Mouse (Mus musculus) forebrain, embryonic 11.5 days (tissue): ENCODE results near the gene Zfhx3. TPM values are rescaled to one million over a fixed set of nuclear protein-coding genes. Genes with fewer than 3 reads are reported as not detected.

Experiments used
- ATAC-seq: fragments of 200-750 bp; cut with Nextera tagmentation; replicated peaks from 2 replicates; pipeline ENCODE4 v1.8.0; 2017; ENCODE audit warnings: moderate TSS enrichment; ENCODE audit not compliant: low FRiP score
- DNase-seq: peaks from one replicate; pipeline ENCODE4 v3.0.0-alpha.2; 2017; ENCODE audit warnings: low spot score
- H3K27ac ChIP-seq: fragments of 300-500 bp; sonication (generic); 2 replicates; pipeline ENCODE4 v1.5.1; 2014; ENCODE audit warnings: low read depth, low read length
- H3K27me3 ChIP-seq: fragments of 300-500 bp; sonication (generic); 2 replicates; pipeline ENCODE4 v1.6.1; 2014; ENCODE audit warnings: mild to moderate bottlenecking, low read length, mixed read lengths; ENCODE audit not compliant: control insufficient read depth, insufficient read depth
- H3K36me3 ChIP-seq: fragments of 300-500 bp; sonication (generic); 2 replicates; pipeline ENCODE4 v1.6.1; 2014; ENCODE audit warnings: mild to moderate bottlenecking, low read length, moderate library complexity, mixed read lengths; ENCODE audit not compliant: control insufficient read depth, insufficient read depth
- H3K4me1 ChIP-seq: fragments of 300-500 bp; sonication (generic); replicated peaks from 2 replicates; pipeline ENCODE4 v1.6.1; 2014; ENCODE audit warnings: low read length, mixed read lengths; ENCODE audit not compliant: control insufficient read depth, insufficient read depth
- H3K4me2 ChIP-seq: fragments of 300-500 bp; sonication (generic); 2 replicates; pipeline ENCODE4 v1.6.1; 2014; ENCODE audit warnings: low read depth, mild to moderate bottlenecking, low read length, moderate library complexity, mixed read lengths; ENCODE audit not compliant: severe bottlenecking
- H3K4me3 ChIP-seq: fragments of 300-500 bp; sonication (generic); 2 replicates; pipeline ENCODE4 v1.5.1; 2014; ENCODE audit warnings: low read depth, low read length
- H3K9ac ChIP-seq: fragments of 300-500 bp; sonication (generic); 2 replicates; pipeline ENCODE4 v1.6.1; 2014; ENCODE audit warnings: low read length
- H3K9me3 ChIP-seq: fragments of 300-500 bp; sonication (generic); 2 replicates; pipeline ENCODE4 v1.6.1; 2016; ENCODE audit warnings: low read length, mixed read lengths; ENCODE audit not compliant: control insufficient read depth
- WGBS: fragments of 180-500 bp; shearing (Covaris S2); extraction: QIAGEN DNeasy Blood & Tissue Kit; methylation state at CpG from one replicate; pipeline ENCODE4 v1.1.7; 2014; 5-methylcytosine and 5-hydroxymethylcytosine counted together
- polyA plus RNA-seq: library from polyadenylated mRNA; unstranded; fragments of >200 nt; fragmentation: Nextera tagmentation; extraction: Ambion mirVana; gene quantifications from 2 replicates; pipeline ENCODE4 v1.2.1, GENCODE M21; 2014

The Zfhx3 gene
- polyA plus RNA-seq, 1 experiment from 2014 or later, result 22.9 TPM

DNA sequence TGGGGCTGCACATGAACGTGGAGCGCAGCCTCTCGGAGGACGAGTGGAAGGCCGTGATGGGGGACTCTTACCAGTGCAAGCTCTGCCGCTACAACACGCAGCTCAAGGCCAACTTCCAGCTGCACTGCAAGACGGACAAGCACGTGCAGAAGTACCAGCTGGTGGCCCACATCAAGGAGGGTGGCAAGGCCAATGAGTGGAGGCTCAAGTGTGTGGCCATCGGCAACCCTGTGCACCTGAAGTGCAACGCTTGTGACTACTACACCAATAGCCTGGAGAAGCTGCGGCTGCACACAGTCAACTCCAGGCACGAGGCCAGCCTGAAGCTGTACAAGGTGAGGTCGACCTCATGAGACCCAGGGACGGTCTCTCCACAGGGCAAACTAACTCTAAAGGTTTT, 857.9 kb downstream of the Zfhx3 start:
- ATAC-seq, result no peak
- no peak overlapping the region for H3K27ac ChIP-seq
- peaks cover 2% of the 10 kb centered on the region; the same call in 1 of the 2 replicates for H3K36me3 ChIP-seq

DNA sequence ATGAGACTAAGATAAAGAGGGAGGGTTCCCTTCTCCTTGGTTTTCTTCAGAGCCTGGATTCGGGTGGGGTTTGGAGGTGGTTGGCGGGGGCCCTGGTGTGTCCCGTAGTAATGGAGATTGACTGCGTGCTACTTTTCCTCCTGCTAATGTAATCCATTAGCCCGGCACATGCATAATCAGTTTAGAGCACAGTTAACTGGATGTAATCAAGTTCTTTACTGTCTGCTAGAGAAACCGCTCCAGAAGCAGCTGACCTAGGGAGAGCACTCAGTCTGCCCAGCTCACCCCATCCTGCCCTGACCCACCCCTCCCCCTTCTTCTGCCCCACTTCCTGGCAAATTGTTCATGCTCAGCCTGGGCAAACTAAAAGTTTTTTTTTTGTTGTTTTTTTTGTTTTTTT, 860.6 kb downstream of the Zfhx3 start:
- Histone ChIP-seq H3K9me3 (no peaks in the 10 kb centered on the region), H3K4me2 (no peak overlapping the region), H3K9ac (no peak overlapping the region), H3K27ac (no peak overlapping the region), H3K36me3 (peaks cover 2% of the 10 kb centered on the region; the same call in 1 of the 2 replicates), H3K4me3 (no peak overlapping the region), H3K27me3 (no peaks in the 10 kb centered on the region), H3K4me1 (no peaks in the 10 kb centered on the region)
- ATAC-seq (no peak), DNase-seq (no peak)
- 86% methylated on average over 6 of the region's 6 CpGs for WGBS

More for the DNA sequence above, 857.9 kb downstream of the Zfhx3 start:
- H3K27me3 ChIP-seq, result no peaks in the 10 kb centered on the region
- WGBS, result 92% methylated on average over 15 of the region's 15 CpGs
- DNase-seq, result no peak
- no peak overlapping the region for H3K4me3 ChIP-seq
- no peak overlapping the region for H3K9ac ChIP-seq
- no peaks in the 10 kb centered on the region; the same call in 1 of the 2 replicates for H3K9me3 ChIP-seq
- H3K4me2 ChIP-seq, result no peak overlapping the region
- no peaks in the 10 kb centered on the region for H3K4me1 ChIP-seq

- no peaks in the 10 kb centered on the region for H3K9me3 ChIP-seq
- 90% methylated on average over 10 of the region's 10 CpGs for WGBS
- no peak overlapping the region for H3K4me3 ChIP-seq
- no peak for DNase-seq
- no peak overlapping the region for H3K27ac ChIP-seq
- H3K9ac ChIP-seq, result no peak overlapping the region
- H3K4me2 ChIP-seq, result no peak overlapping the region
- H3K4me1 ChIP-seq, result no peaks in the 10 kb centered on the region
- no peaks in the 10 kb centered on the region; the same call in 1 of the 2 replicates for H3K36me3 ChIP-seq
- no peak for ATAC-seq
- no peaks in the 10 kb centered on the region for H3K27me3 ChIP-seq
Observed at GRCm38 (mm10) chr8:108811694-108812093, 869.2 kb downstream of the Zfhx3 start.

GRCm38 (mm10) chr8:108813375-108813774, 870.9 kb downstream of the Zfhx3 start:
- no peaks in the 10 kb centered on the region for H3K27me3 ChIP-seq
- no peak for ATAC-seq
- no peak for DNase-seq
- H3K27ac ChIP-seq, result no peak overlapping the region
- no peak overlapping the region for H3K4me2 ChIP-seq
- H3K9me3 ChIP-seq, result no peaks in the 10 kb centered on the region
- H3K4me1 ChIP-seq, result no peaks in the 10 kb centered on the region
- 90% methylated on average over 12 of the region's 12 CpGs for WGBS
- no peak overlapping the region for H3K4me3 ChIP-seq
- H3K9ac ChIP-seq, result no peak overlapping the region
- no peaks in the 10 kb centered on the region for H3K36me3 ChIP-seq

DNA sequence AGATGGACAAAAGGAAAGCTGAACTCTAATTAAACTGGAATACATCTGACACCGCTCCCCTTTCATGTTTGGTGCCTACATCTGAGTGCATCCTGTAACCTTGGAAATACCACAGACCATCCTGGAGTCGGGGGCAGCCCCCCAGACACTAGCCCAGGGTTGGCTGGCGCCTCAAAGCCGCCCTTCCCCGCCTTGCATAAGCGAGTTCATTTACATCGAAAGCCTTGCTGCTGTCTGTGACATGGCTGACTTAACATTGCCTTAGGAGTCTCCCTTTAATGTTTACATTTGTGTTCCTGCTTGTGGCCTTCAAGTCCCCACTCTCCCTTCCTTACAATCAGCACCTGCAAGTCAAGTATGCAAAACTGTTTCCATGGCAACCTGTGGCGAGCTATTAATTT, 876.8 kb downstream of the Zfhx3 start:
- Histone ChIP-seq H3K4me3 (no peak overlapping the region), H3K36me3 (no peaks in the 10 kb centered on the region), H3K4me1 (peaks cover 13% of the 10 kb centered on the region), H3K4me2 (no peak overlapping the region), H3K9me3 (no peaks in the 10 kb centered on the region), H3K27ac (no peak overlapping the region), H3K27me3 (no peaks in the 10 kb centered on the region), H3K9ac (no peak overlapping the region)
- ATAC-seq, result 0 out of 2 replicates have a peak, but pooled peaks have one; percentile 55
- peak; percentile 64 for DNase-seq
- WGBS, result 22% methylated on average over 8 of the region's 8 CpGs

- Histone ChIP-seq H3K27me3 (no peaks in the 10 kb centered on the region), H3K9ac (no peak overlapping the region), H3K36me3 (no peaks in the 10 kb centered on the region), H3K4me3 (no peak overlapping the region), H3K4me1 (peaks cover 13% of the 10 kb centered on the region), H3K27ac (no peak overlapping the region), H3K4me2 (no peak overlapping the region), H3K9me3 (no peaks in the 10 kb centered on the region)
- ATAC-seq, result no peak; the same call in 1 of the 2 replicates
- no peak for DNase-seq
- 8% methylated on average over 3 of the region's 3 CpGs for WGBS
Observed at GRCm38 (mm10) chr8:108819826-108820225, 877.4 kb downstream of the Zfhx3 start.

DNA sequence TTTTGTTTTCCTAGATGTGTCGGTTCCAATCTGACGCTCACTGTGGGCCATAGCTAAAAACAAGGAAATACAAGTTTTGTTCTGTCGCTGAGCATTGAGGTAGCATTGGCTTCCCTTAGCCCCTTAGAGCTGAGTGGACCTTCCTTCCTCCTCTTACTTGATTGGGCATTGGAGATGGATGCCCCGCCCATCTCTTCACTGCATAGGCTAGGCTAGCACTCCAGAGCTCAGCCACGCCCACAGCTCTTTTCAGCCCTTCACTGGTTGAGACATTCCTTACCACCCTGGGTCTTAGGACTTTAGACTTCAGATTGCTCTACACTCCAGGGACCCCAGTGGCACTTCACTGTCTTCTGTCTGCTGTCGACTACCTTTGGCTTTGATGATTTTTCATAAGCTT, 878.2 kb downstream of the Zfhx3 start:
- Histone ChIP-seq H3K4me2 (peak overlapping the region; percentile 36; the same call in 1 of the 2 replicates), H3K27ac (no peak overlapping the region), H3K4me1 (peaks cover 13% of the 10 kb centered on the region), H3K27me3 (no peaks in the 10 kb centered on the region), H3K9me3 (no peaks in the 10 kb centered on the region), H3K36me3 (no peaks in the 10 kb centered on the region), H3K4me3 (no peak overlapping the region), H3K9ac (no peak overlapping the region)
- peak; percentile 77 for ATAC-seq
- DNase-seq, result peak; percentile 76
- WGBS, result 4% methylated on average over 6 of the region's 6 CpGs

- peaks cover 13% of the 10 kb centered on the region for H3K4me1 ChIP-seq
- no peak overlapping the region for H3K27ac ChIP-seq
- H3K36me3 ChIP-seq, result no peaks in the 10 kb centered on the region
- H3K9ac ChIP-seq, result no peak overlapping the region
- H3K4me2 ChIP-seq, result no peak overlapping the region
- DNase-seq (no peak), ATAC-seq (no peak)
- 77% methylated on average over 15 of the region's 15 CpGs for WGBS
- H3K4me3 ChIP-seq, result no peak overlapping the region
- H3K9me3 ChIP-seq, result no peaks in the 10 kb centered on the region
- H3K27me3 ChIP-seq, result no peaks in the 10 kb centered on the region
Observed at GRCm38 (mm10) chr8:108822841-108823266, 880.4 kb downstream of the Zfhx3 start.

- H3K27me3 ChIP-seq, result no peaks in the 10 kb centered on the region
- 96% methylated on average over 4 of the region's 4 CpGs for WGBS
Observed at GRCm38 (mm10) chr8:108824049-108824448, 881.6 kb downstream of the Zfhx3 start.

More at GRCm38 (mm10) chr8:108824049-108824448, 881.6 kb downstream of the Zfhx3 start:
- H3K27ac ChIP-seq, result no peak overlapping the region
- H3K4me2 ChIP-seq, result no peak overlapping the region
- no peaks in the 10 kb centered on the region for H3K36me3 ChIP-seq
- no peak overlapping the region for H3K9ac ChIP-seq
- peaks cover 13% of the 10 kb centered on the region for H3K4me1 ChIP-seq
- DNase-seq, result no peak
- no peaks in the 10 kb centered on the region for H3K9me3 ChIP-seq
- no peak overlapping the region for H3K4me3 ChIP-seq
- no peak for ATAC-seq
